Mouse (Mus musculus): ENCODE data around the gene H2al1b. TPM values are rescaled to one million over a fixed set of nuclear protein-coding genes. Genes with fewer than 3 reads are reported as not detected.
"Not testable (repeated sequence)": the region's sequence is repeated elsewhere in the genome, so short reads cannot be mapped to it uniquely, and the experiment has no call there.

H2al1b gene
- not detected in 2 replicates for polyA plus RNA-seq (2014; fragmentation: Nextera tagmentation; extraction: Ambion mirVana)

- not testable (repeated sequence) for H3K27me3 ChIP-seq (ENCODE audit: control insufficient read depth, insufficient read depth, low read length); H3K4me2 ChIP-seq (replicated peaks); ATAC-seq (ENCODE audit: low FRiP score); H3K9ac ChIP-seq; H3K4me3 ChIP-seq (replicated peaks; ENCODE audit: low read length); DNase-seq (ENCODE audit: low spot score); H3K36me3 ChIP-seq (replicated peaks; ENCODE audit: control insufficient read depth, insufficient read depth); H3K27ac ChIP-seq; H3K9me3 ChIP-seq (ENCODE audit: control insufficient read depth, low read length); H3K4me1 ChIP-seq (replicated peaks; ENCODE audit: control insufficient read depth, insufficient read depth, low read length)
- 78% methylated on average over 1 of the region's 3 CpGs for WGBS
These were observed at the start of gene H2al1b for GRCm38 (mm10) chrX:11302132-11302531. Gene H2al1b (plus strand): TSS chrX:11302432.

- Histone ChIP-seq H3K4me2 (replicated peaks) (no peak overlapping the region), H3K36me3 (replicated peaks; ENCODE audit: control insufficient read depth, insufficient read depth) (no peaks in the 10 kb centered on the region), H3K27me3 (ENCODE audit: control insufficient read depth, insufficient read depth, low read length) (no peaks in the 10 kb centered on the region), H3K9me3 (ENCODE audit: control insufficient read depth, low read length) (no peaks in the 10 kb centered on the region), H3K4me1 (replicated peaks; ENCODE audit: control insufficient read depth, insufficient read depth, low read length) (no peaks in the 10 kb centered on the region), H3K9ac (no peak overlapping the region), H3K4me3 (replicated peaks; ENCODE audit: low read length) (no peak overlapping the region), H3K27ac (no peak overlapping the region)
- DNase-seq (ENCODE audit: low spot score), result no peak
- 74% methylated on average over 5 of the region's 5 CpGs for WGBS
- ATAC-seq (ENCODE audit: low FRiP score), result no peak
These were observed 48.2 kb upstream of the H2al1b start for GRCm38 (mm10) chrX:11254062-11254461.

GRCm38 (mm10) chrX:11254521-11255207, 47.6 kb upstream of the H2al1b start:
- WGBS, result 59% methylated on average over 11 of the region's 11 CpGs
- H3K4me2 ChIP-seq (replicated peaks), result no peak overlapping the region
- no peak for DNase-seq (ENCODE audit: low spot score)
- H3K4me1 ChIP-seq (replicated peaks; ENCODE audit: control insufficient read depth, insufficient read depth, low read length), result no peaks in the 10 kb centered on the region
- no peaks in the 10 kb centered on the region for H3K27me3 ChIP-seq (ENCODE audit: control insufficient read depth, insufficient read depth, low read length)
- no peak overlapping the region for H3K4me3 ChIP-seq (replicated peaks; ENCODE audit: low read length)
- H3K36me3 ChIP-seq (replicated peaks; ENCODE audit: control insufficient read depth, insufficient read depth), result no peaks in the 10 kb centered on the region
- ATAC-seq (ENCODE audit: low FRiP score), result no peak
- no peak overlapping the region for H3K27ac ChIP-seq
- no peaks in the 10 kb centered on the region for H3K9me3 ChIP-seq (ENCODE audit: control insufficient read depth, low read length)
- no peak overlapping the region for H3K9ac ChIP-seq

GRCm38 (mm10) chrX:11255564-11256360, 46.5 kb upstream of the H2al1b start:
- H3K9ac ChIP-seq, result no peak overlapping the region
- 78% methylated on average over 8 of the region's 8 CpGs for WGBS
- H3K9me3 ChIP-seq (ENCODE audit: control insufficient read depth, low read length), result no peaks in the 10 kb centered on the region
- H3K4me2 ChIP-seq (replicated peaks), result no peak overlapping the region
- H3K27ac ChIP-seq, result no peak overlapping the region
- no peaks in the 10 kb centered on the region for H3K4me1 ChIP-seq (replicated peaks; ENCODE audit: control insufficient read depth, insufficient read depth, low read length)
- no peaks in the 10 kb centered on the region for H3K36me3 ChIP-seq (replicated peaks; ENCODE audit: control insufficient read depth, insufficient read depth)
- DNase-seq (ENCODE audit: low spot score) (no peak), ATAC-seq (ENCODE audit: low FRiP score) (no peak)
- no peak overlapping the region for H3K4me3 ChIP-seq (replicated peaks; ENCODE audit: low read length)
- no peaks in the 10 kb centered on the region; the same call in 1 of the 2 replicates for H3K27me3 ChIP-seq (ENCODE audit: control insufficient read depth, insufficient read depth, low read length)

GRCm38 (mm10) chrX:11264918-11265317, 37.3 kb upstream of the H2al1b start:
- Histone ChIP-seq H3K4me2 (replicated peaks) (no peak overlapping the region), H3K27ac (no peak overlapping the region), H3K4me1 (replicated peaks; ENCODE audit: control insufficient read depth, insufficient read depth, low read length) (no peaks in the 10 kb centered on the region), H3K9ac (no peak overlapping the region), H3K9me3 (ENCODE audit: control insufficient read depth, low read length) (no peaks in the 10 kb centered on the region), H3K4me3 (replicated peaks; ENCODE audit: low read length) (no peak overlapping the region), H3K36me3 (replicated peaks; ENCODE audit: control insufficient read depth, insufficient read depth) (no peaks in the 10 kb centered on the region), H3K27me3 (ENCODE audit: control insufficient read depth, insufficient read depth, low read length) (peaks cover 10% of the 10 kb centered on the region)
- DNase-seq (ENCODE audit: low spot score) (no peak), ATAC-seq (ENCODE audit: low FRiP score) (no peak)
- 80% methylated on average over 8 of the region's 8 CpGs for WGBS

GRCm38 (mm10) chrX:11267791-11268190, 34.4 kb upstream of the H2al1b start:
- 66% methylated on average over 7 of the region's 7 CpGs for WGBS

GRCm38 (mm10) chrX:11269074-11269473, 33.2 kb upstream of the H2al1b start:
- peak; percentile 41 for DNase-seq (ENCODE audit: low spot score)
- Histone ChIP-seq H3K9me3 (ENCODE audit: control insufficient read depth, low read length) (no peaks in the 10 kb centered on the region), H3K36me3 (replicated peaks; ENCODE audit: control insufficient read depth, insufficient read depth) (no peaks in the 10 kb centered on the region), H3K27me3 (ENCODE audit: control insufficient read depth, insufficient read depth, low read length) (peaks cover 10% of the 10 kb centered on the region; the same call in 1 of the 2 replicates), H3K27ac (no peak overlapping the region), H3K4me1 (replicated peaks; ENCODE audit: control insufficient read depth, insufficient read depth, low read length) (no peaks in the 10 kb centered on the region), H3K4me3 (replicated peaks; ENCODE audit: low read length) (no peak overlapping the region), H3K4me2 (replicated peaks) (no peak overlapping the region), H3K9ac (no peak overlapping the region)
- WGBS, result 75% methylated on average over 3 of the region's 3 CpGs
- peak; percentile 55; the same call in 1 of the 2 replicates for ATAC-seq (ENCODE audit: low FRiP score)

More at GRCm38 (mm10) chrX:11267791-11268190, 34.4 kb upstream of the H2al1b start:
- H3K4me2 ChIP-seq (replicated peaks), result no peak overlapping the region
- peaks cover 10% of the 10 kb centered on the region; the same call in 1 of the 2 replicates for H3K27me3 ChIP-seq (ENCODE audit: control insufficient read depth, insufficient read depth, low read length)
- H3K4me1 ChIP-seq (replicated peaks; ENCODE audit: control insufficient read depth, insufficient read depth, low read length), result no peaks in the 10 kb centered on the region
- no peaks in the 10 kb centered on the region for H3K9me3 ChIP-seq (ENCODE audit: control insufficient read depth, low read length)
- no peak overlapping the region for H3K27ac ChIP-seq
- H3K36me3 ChIP-seq (replicated peaks; ENCODE audit: control insufficient read depth, insufficient read depth), result no peaks in the 10 kb centered on the region
- ATAC-seq (ENCODE audit: low FRiP score) (no peak), DNase-seq (ENCODE audit: low spot score) (no peak)
- H3K4me3 ChIP-seq (replicated peaks; ENCODE audit: low read length), result no peak overlapping the region
- no peak overlapping the region for H3K9ac ChIP-seq

GRCm38 (mm10) chrX:11273190-11273589, 29.0 kb upstream of the H2al1b start:
- no peak for DNase-seq (ENCODE audit: low spot score)
- H3K4me2 ChIP-seq (replicated peaks), result no peak overlapping the region
- no peaks in the 10 kb centered on the region for H3K4me1 ChIP-seq (replicated peaks; ENCODE audit: control insufficient read depth, insufficient read depth, low read length)
- H3K9me3 ChIP-seq (ENCODE audit: control insufficient read depth, low read length), result no peaks in the 10 kb centered on the region
- H3K27ac ChIP-seq, result no peak overlapping the region
- ATAC-seq (ENCODE audit: low FRiP score), result no peak
- no peaks in the 10 kb centered on the region for H3K36me3 ChIP-seq (replicated peaks; ENCODE audit: control insufficient read depth, insufficient read depth)
- H3K4me3 ChIP-seq (replicated peaks; ENCODE audit: low read length), result no peak overlapping the region
- 85% methylated on average over 3 of the region's 3 CpGs for WGBS
- peaks cover 1% of the 10 kb centered on the region for H3K27me3 ChIP-seq (ENCODE audit: control insufficient read depth, insufficient read depth, low read length)
- H3K9ac ChIP-seq, result no peak overlapping the region

GRCm38 (mm10) chrX:11277083-11277482, 25.1 kb upstream of the H2al1b start:
- DNase-seq (ENCODE audit: low spot score) (no peak), ATAC-seq (ENCODE audit: low FRiP score) (no peak)
- Histone ChIP-seq H3K27me3 (ENCODE audit: control insufficient read depth, insufficient read depth, low read length) (no peaks in the 10 kb centered on the region; the same call in 1 of the 2 replicates), H3K36me3 (replicated peaks; ENCODE audit: control insufficient read depth, insufficient read depth) (no peaks in the 10 kb centered on the region), H3K27ac (no peak overlapping the region), H3K9ac (no peak overlapping the region), H3K4me3 (replicated peaks; ENCODE audit: low read length) (no peak overlapping the region), H3K9me3 (ENCODE audit: control insufficient read depth, low read length) (no peaks in the 10 kb centered on the region), H3K4me1 (replicated peaks; ENCODE audit: control insufficient read depth, insufficient read depth, low read length) (no peaks in the 10 kb centered on the region), H3K4me2 (replicated peaks) (no peak overlapping the region)
- WGBS, result 79% methylated on average over 6 of the region's 6 CpGs
